In genomic region chr10:115311263-115311965, GRCm38 (mm10) we compare ENCODE assay signal across 14 mouse cellular contexts. TPM values are rescaled to one million over a fixed set of nuclear protein-coding genes. Genes with fewer than 3 reads are reported as not detected.
DNase-seq lines count a peak whose midpoint lies in the region; ATAC-seq and TF ChIP-seq lines count a peak whose summit lies in the region.
"Had no signal": no experiment of that assay in that cellular context is flagged by ENCODE, and none has a peak within 500 bp of the region (broad histone marks: within the 10 kb centered on the region; RNA-seq: fewer than 3 reads in every experiment).

No protein-coding gene starts in this region.

- TF ChIP-seq CTCF in gastrocnemius, adult 2 months (IDR thresholded peaks at IDR 0.05) = no peak

- H3K9ac ChIP-seq in intestine, embryonic 15.5 days = no peak overlapping the region
- H3K9ac ChIP-seq: embryonic facial prominence, embryonic 15.5 days had no signal

- no peaks in the 10 kb centered on the region for H3K27me3 ChIP-seq in intestine, embryonic 15.5 days (replicated peaks)
- H3K27me3 ChIP-seq: embryonic facial prominence, embryonic 15.5 days had no signal

- DNase-seq in gastrocnemius, adult 2 months = no peak
- no peak for DNase-seq in gastrocnemius, postnatal 10 days
- DNase-seq in lung, adult 18-20 months = peak; percentile 18 to 44
- no peak for DNase-seq in lung, postnatal 4 days
- DNase-seq in layer of hippocampus, adult 9-10 months (ENCODE audit: low spot score) = no peak
- DNase-seq in left cerebral cortex, postnatal 14 days (ENCODE audit: low spot score in 2 of 2) = no peak
- DNase-seq: cerebellum, postnatal 36 days; retina, postnatal 1 day; thymus, adult 18-20 months had no signal

- no peaks in the 10 kb centered on the region for H3K9me3 ChIP-seq in intestine, embryonic 15.5 days
- H3K9me3 ChIP-seq: embryonic facial prominence, embryonic 15.5 days had no signal

- intact Hi-C loops in gastrocnemius, adult 2 months (cut with DNase I) = loop anchor here (5.0 to 10.0 kb wide), 2 partner anchors 59 to 883 kb away; partner anchors contain the start of gene Tbc1d15
- intact Hi-C loops in left cerebral cortex, postnatal 14 days (cut with DNase I) = loop anchor here (5.0 kb wide), 1 partner anchor 59 kb away; the partner anchor contains the start of gene Tbc1d15

- H3K4me2 ChIP-seq in intestine, embryonic 15.5 days (replicated peaks) = no peak overlapping the region
- H3K4me2 ChIP-seq: embryonic facial prominence, embryonic 15.5 days; liver, embryonic 11.5 days had no signal

- 80% methylated on average over 14 of the region's 14 CpGs for WGBS in intestine, embryonic 15.5 days

- H3K36me3 ChIP-seq in intestine, embryonic 15.5 days = no peaks in the 10 kb centered on the region
- H3K36me3 ChIP-seq: embryonic facial prominence, embryonic 15.5 days had no signal

- peak; percentile 73 for ATAC-seq in intestine, embryonic 15.5 days
- ATAC-seq in megakaryocyte, adult 5-6 weeks (ENCODE audit: poor library complexity, severe bottlenecking) = peak; percentile 46
- ATAC-seq: hindbrain, postnatal 0 days had no signal

- peak overlapping the region; percentile 42 for H3K4me3 ChIP-seq in gastrocnemius, adult 2 months
- no peak overlapping the region for H3K4me3 ChIP-seq in intestine, embryonic 15.5 days (replicated peaks)
- H3K4me3 ChIP-seq: embryonic facial prominence, embryonic 15.5 days had no signal

- peaks cover 19% of the 10 kb centered on the region for H3K4me1 ChIP-seq in intestine, embryonic 15.5 days (replicated peaks)

- peak overlapping the region; percentile 94 for H3K27ac ChIP-seq in gastrocnemius, adult 2 months
- H3K27ac ChIP-seq in intestine, embryonic 15.5 days = no peak overlapping the region
- H3K27ac ChIP-seq: embryonic facial prominence, embryonic 15.5 days; hindbrain, postnatal 0 days had no signal

RNA-seq across cellular contexts. Expression of gene Rab21, which starts 4.0 kb away (rescaled TPM):
- 10 to 100 TPM; 47.1 to 66.2 TPM for total RNA-seq in gastrocnemius, adult 2 months (2021)
- total RNA-seq in gastrocnemius, postnatal 10 days (2021) = 10 to 100 TPM; 30.1 to 31.4 TPM
- polyA plus RNA-seq in intestine, embryonic 15.5 days (2015; fragmentation: Nextera tagmentation; extraction: Ambion mirVana) = 5.5 and 8.1 TPM in 2 replicates
- 88.2 and 97.4 TPM in 2 replicates for total RNA-seq in megakaryocyte, adult 5-6 weeks (2015)
- total RNA-seq in megakaryocyte, adult 5-6 weeks (2017) = 49.3 and 53.4 TPM in 2 replicates
- 10 to 100 TPM; 49.7 to 50.6 TPM for total RNA-seq in left cerebral cortex, postnatal 14 days (2021)

RNA-seq across cellular contexts. Expression of gene Tmem19, which starts 50.9 kb away (rescaled TPM):
- total RNA-seq in gastrocnemius, adult 2 months (2021) = 10 to 100 TPM; 11.6 to 17.4 TPM
- 10 to 100 TPM; 12.3 to 12.7 TPM for total RNA-seq in gastrocnemius, postnatal 10 days (2021)
- 27.1 and 29.4 TPM in 2 replicates for polyA plus RNA-seq in intestine, embryonic 15.5 days (2015; fragmentation: Nextera tagmentation; extraction: Ambion mirVana)
- total RNA-seq in megakaryocyte, adult 5-6 weeks (2015) = 16.6 and 22.8 TPM in 2 replicates
- total RNA-seq in megakaryocyte, adult 5-6 weeks (2017) = 20.2 and 25.6 TPM in 2 replicates
- 10 to 100 TPM; 52.6 to 57.6 TPM for total RNA-seq in left cerebral cortex, postnatal 14 days (2021)

Comparison
In these comparisons a context has a peak if more than half of its experiments do, and no peak if none do; other contexts are left out.
1. DNase-seq: peak in lung, adult 18-20 months (2 of 2); none in gastrocnemius, adult 2 months (single experiment), gastrocnemius, postnatal 10 days (single experiment), lung, postnatal 4 days (0 of 2), layer of hippocampus, adult 9-10 months (single experiment) and left cerebral cortex, postnatal 14 days (0 of 2).